Mouse (Mus musculus) retina, embryonic 14.5 days (tissue): ENCODE data around the gene Gm10377.
"Not testable (repeated sequence)": the region's sequence is repeated elsewhere in the genome, so short reads cannot be mapped to it uniquely, and the experiment has no call there.

Experiments
- DNase-seq: peaks from one replicate; pipeline ENCODE4 v3.0.0-alpha.2; 2015; ENCODE audit warnings: low spot score

The Gm10377 gene

DNA sequence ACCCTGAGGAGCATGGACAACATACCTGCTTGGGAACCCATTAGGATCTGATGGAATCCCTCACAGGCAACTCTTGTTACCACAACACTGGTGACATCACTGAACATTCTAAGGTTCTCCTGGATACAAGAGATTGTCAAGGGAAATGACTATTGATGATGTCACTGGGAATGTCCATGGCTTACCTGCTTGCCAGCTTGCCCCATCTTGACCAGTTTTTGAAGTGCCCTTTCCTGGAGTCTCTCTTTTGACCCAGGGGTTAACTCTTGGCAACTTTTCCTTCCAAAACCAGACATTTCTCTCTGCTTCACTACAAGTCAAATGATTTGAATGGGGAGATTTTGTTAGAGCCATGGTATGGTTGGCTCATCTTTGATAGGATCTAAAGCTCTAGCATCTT is at the start of gene Gm10377:
TSS of gene Gm10377 (minus strand) at position 101 of the 400 bp plus-strand sequence.
- not testable (repeated sequence) for DNase-seq

GRCm38 (mm10) chr14:42768721-42769120 is 29.1 kb downstream of the Gm10377 start, which contains the start of gene Gm3015:
Gene Gm3015, minus strand, starts transcription at chr14:42768821.
- DNase-seq, result not testable (repeated sequence)
